Mouse (Mus musculus) midbrain, postnatal 0 days (tissue): ENCODE data around the gene Iqschfp. TPM values are rescaled to one million over a fixed set of nuclear protein-coding genes. Genes with fewer than 3 reads are reported as not detected.
A peak's percentile ranks its signal among the peaks of the same experiment; 100 is the strongest.

Source experiments
- ATAC-seq: fragments of 200-750 bp; cut with Nextera tagmentation; 2 replicates; pipeline ENCODE4 v1.8.0; 2017; ENCODE audit warnings: moderate number of reproducible peaks, mild to moderate bottlenecking, moderate TSS enrichment, moderate library complexity; ENCODE audit not compliant: low FRiP score
- DNase-seq: peaks from one replicate; pipeline ENCODE4 v3.0.0-alpha.2; 2015; ENCODE audit warnings: low spot score
- H3K27ac ChIP-seq: fragments of 300-500 bp; sonication (generic); 2 replicates; pipeline ENCODE4 v1.5.1; 2014; ENCODE audit warnings: low read depth, mild to moderate bottlenecking, low read length, mixed read lengths
- H3K27me3 ChIP-seq: fragments of 300-500 bp; sonication (generic); 2 replicates; pipeline ENCODE4 v1.6.1; 2014; ENCODE audit warnings: low read length, control low read depth, mixed read lengths; ENCODE audit not compliant: insufficient read depth
- H3K36me3 ChIP-seq: fragments of 300-500 bp; sonication (generic); 2 replicates; pipeline ENCODE4 v1.6.1; 2014; ENCODE audit warnings: low read length, control low read depth, mixed read lengths; ENCODE audit not compliant: insufficient read depth
- H3K4me1 ChIP-seq: fragments of 300-500 bp; sonication (generic); 2 replicates; pipeline ENCODE4 v1.6.1; 2014; ENCODE audit warnings: mild to moderate bottlenecking, control low read depth, antibody characterized with exemption, low read length, mixed read lengths; ENCODE audit not compliant: insufficient read depth
- H3K4me2 ChIP-seq: fragments of 300-500 bp; sonication (generic); 2 replicates; pipeline ENCODE4 v1.6.1; 2014; ENCODE audit warnings: low read depth, mild to moderate bottlenecking, low read length, mixed read lengths; ENCODE audit not compliant: poor library complexity, severe bottlenecking
- H3K4me3 ChIP-seq: fragments of 300-500 bp; sonication (generic); 2 replicates; pipeline ENCODE4 v1.5.1; 2014; ENCODE audit warnings: low read depth, mild to moderate bottlenecking, low read length, moderate library complexity
- H3K9ac ChIP-seq: fragments of 300-500 bp; sonication (generic); replicated peaks from 2 replicates; pipeline ENCODE4 v1.6.1; 2014; ENCODE audit warnings: mild to moderate bottlenecking, low read length, moderate library complexity, mixed read lengths; ENCODE audit not compliant: poor library complexity, severe bottlenecking
- H3K9me3 ChIP-seq: fragments of 300-500 bp; sonication (generic); 2 replicates; pipeline ENCODE4 v1.6.1; 2016; ENCODE audit warnings: low read length, control low read depth
- CTCF ChIP-seq: IDR thresholded peaks from 2 replicates; pipeline ENCODE4 v1.5.1; 2016; ENCODE audit warnings: antibody characterized with exemption, mild to moderate bottlenecking
- WGBS: fragments of 180-500 bp; shearing (Covaris S2); extraction: QIAGEN DNeasy Blood & Tissue Kit; methylation state at CpG from one replicate; pipeline ENCODE4 v1.1.7; 2014; 5-methylcytosine and 5-hydroxymethylcytosine counted together
- polyA plus RNA-seq: library from polyadenylated mRNA; unstranded; fragments of >200 nt; fragmentation: Nextera tagmentation; extraction: Ambion mirVana; gene quantifications from 2 replicates; pipeline ENCODE4 v1.2.1, GENCODE M21; 2015
- total RNA-seq: library from RNA; depleted of rRNA; stranded (reverse); fragments of >200 nt; gene quantifications from 2 replicates; pipeline ENCODE4 v1.2.3, GENCODE M21; 2014

Gene Iqschfp
- total and polyA plus RNA-seq, 2 experiments from 2014 or later = 4.5 to 5.7 TPM

DNA sequence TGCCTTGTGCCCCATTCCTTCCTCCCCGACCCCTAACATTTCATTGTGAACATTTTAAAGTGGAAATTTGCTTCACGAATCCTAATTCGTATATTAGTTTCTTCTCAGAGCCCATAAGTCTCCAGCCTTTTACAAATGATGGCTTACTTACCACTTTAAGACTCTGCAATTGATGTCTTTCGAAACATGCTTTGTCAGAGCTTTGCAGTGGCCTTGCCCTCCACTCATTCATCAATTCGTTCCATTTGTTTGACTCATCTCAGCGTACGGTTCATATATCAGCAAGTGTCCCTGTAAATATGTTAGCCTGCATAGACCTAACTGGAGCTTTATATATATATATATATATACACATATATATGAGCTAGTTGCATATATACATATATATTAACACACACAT, 675.5 kb downstream of the Iqschfp start:
- no peaks in the 10 kb centered on the region for H3K9me3 ChIP-seq
- WGBS = 87% methylated on average over 7 of the region's 7 CpGs

DNA sequence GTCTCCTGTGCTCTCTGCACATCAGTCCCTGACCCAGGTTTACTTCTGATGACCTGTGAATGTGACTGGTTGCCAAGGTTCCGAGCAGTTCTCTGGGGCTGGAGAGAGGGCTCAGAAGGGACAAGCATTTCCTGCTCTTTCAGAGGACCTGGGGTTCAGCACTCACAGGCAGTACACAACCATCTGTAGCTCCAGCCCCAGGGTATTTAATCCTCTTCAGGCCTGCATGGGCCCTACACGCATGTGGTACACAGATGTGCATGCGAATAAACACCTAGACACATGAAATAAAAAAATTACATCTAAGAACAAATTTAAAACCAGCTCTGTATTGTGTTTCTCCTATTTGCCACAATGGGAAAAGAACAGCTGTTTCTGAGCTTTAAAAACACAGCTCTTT, 676.1 kb downstream of the Iqschfp start:
- Histone ChIP-seq H3K4me1 (no peaks in the 10 kb centered on the region), H3K4me2 (no peak overlapping the region), H3K9ac (no peak overlapping the region), H3K4me3 (no peak overlapping the region), H3K27me3 (no peaks in the 10 kb centered on the region), H3K9me3 (no peaks in the 10 kb centered on the region), H3K27ac (no peak overlapping the region), H3K36me3 (no peaks in the 10 kb centered on the region)
- DNase-seq (no peak), ATAC-seq (no peak)
- TF ChIP-seq CTCF = no peak
- 80% methylated on average over 3 of the region's 3 CpGs for WGBS

More for the DNA sequence above, 675.5 kb downstream of the Iqschfp start:
- DNase-seq = no peak
- TF ChIP-seq CTCF = no peak
- Histone ChIP-seq H3K4me1 (no peaks in the 10 kb centered on the region), H3K9ac (no peak overlapping the region), H3K36me3 (no peaks in the 10 kb centered on the region), H3K27me3 (no peaks in the 10 kb centered on the region), H3K4me3 (no peak overlapping the region), H3K27ac (no peak overlapping the region), H3K4me2 (no peak overlapping the region)
- ATAC-seq = no peak

DNA sequence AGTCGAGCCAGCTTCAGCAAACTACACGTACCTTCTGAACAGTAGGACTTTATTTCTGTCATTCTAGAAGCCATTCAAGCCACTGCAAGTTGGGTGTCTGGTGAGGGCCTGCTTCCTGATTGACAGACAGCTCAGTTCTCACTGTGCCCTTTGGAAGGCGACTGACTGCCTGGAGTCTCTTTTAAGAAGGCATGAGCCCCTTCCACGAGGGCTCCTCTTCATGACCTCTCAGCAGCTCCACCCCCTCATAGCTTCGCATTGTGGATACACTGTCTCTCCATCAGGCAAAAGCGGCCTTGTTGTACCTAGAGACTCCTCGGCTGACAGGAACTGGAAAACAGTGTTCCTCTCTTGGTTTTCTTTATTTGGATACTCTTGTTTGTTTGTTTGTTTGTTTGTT, 676.7 kb downstream of the Iqschfp start:
- 61% methylated on average over 7 of the region's 7 CpGs for WGBS
- H3K27ac ChIP-seq = no peak overlapping the region

DNA sequence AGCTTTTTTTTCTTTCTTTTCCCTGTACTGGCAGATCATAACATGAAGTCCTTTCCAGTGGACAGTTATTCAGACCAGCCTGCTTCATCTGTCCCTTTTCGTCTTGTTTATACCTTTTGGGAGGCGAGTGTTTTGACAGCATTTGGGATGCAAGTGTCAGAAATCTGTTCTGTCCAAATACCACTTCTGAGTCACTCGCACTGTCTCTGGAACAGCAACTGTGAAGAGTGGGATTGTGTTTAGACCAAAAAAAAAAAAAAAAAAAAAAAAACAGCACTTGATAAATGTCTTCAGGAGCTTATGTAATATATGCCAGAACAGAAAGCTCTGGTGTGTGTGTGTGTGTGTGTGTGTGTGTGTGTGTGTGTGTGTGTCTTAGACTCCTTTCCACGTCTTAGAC, 678.3 kb downstream of the Iqschfp start:
- WGBS = 91% methylated on average over 4 of the region's 4 CpGs
- Histone ChIP-seq H3K4me2 (no peak overlapping the region), H3K4me3 (no peak overlapping the region), H3K36me3 (no peaks in the 10 kb centered on the region), H3K4me1 (peaks cover 5% of the 10 kb centered on the region; the same call in 1 of the 2 replicates), H3K9me3 (no peaks in the 10 kb centered on the region), H3K9ac (no peak overlapping the region), H3K27ac (no peak overlapping the region), H3K27me3 (no peaks in the 10 kb centered on the region)
- no peak for TF ChIP-seq CTCF
- DNase-seq = no peak
- no peak for ATAC-seq

More for the DNA sequence above, 676.7 kb downstream of the Iqschfp start:
- H3K36me3 ChIP-seq = no peaks in the 10 kb centered on the region
- no peaks in the 10 kb centered on the region for H3K4me1 ChIP-seq
- ATAC-seq = no peak
- H3K27me3 ChIP-seq = no peaks in the 10 kb centered on the region
- H3K4me2 ChIP-seq = no peak overlapping the region
- H3K4me3 ChIP-seq = no peak overlapping the region
- no peaks in the 10 kb centered on the region for H3K9me3 ChIP-seq
- no peak overlapping the region for H3K9ac ChIP-seq
- TF ChIP-seq CTCF = no peak
- DNase-seq = no peak

DNA sequence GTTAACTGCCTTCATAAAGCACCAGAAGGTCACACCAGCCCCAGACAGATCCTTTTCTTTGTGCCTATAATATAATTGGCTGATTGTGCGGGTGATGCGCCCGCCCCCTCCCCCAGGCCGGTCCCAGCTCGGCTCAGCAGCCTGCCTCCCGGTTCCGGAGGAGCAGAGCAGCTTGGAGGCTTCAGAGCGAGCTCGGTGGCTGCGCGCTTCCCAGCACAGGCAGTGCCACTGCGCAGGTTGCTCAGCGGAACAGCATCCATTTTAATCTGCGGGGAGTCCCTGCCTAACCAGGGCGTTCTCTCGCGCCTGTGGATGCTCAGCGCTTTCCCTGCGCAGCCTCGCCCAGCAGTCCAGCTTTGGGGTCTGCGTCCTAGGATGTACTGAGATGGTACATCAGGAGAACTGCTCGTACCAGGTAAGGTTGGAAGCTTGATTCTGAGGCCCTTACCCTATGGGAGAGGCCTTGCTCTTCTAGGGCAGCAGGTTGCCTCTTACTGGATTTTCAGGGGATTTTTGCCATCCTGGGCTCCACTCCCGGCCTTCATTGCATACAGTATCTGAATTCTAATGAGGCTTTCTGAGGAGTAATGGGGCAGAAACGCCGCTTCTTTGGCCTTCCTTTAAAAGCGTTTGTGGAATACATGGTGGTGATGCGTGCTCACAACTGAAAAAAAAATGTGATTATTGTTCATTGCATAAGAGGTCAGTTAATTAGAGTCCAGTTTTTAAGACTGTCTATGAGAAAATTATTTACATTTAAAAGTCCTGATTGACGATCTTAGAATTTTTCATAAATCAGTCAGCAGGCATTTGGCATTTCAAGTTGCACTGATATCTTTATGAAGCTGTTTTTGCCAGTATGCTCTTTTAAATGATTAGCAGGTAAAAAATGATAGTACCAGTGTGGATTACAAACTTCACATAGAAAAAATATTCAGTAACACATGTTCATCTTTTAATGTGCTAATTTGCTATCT, 680.5 kb downstream of the Iqschfp start:
- WGBS = 6% methylated on average over 28 of the region's 28 CpGs
- H3K36me3 ChIP-seq = no peaks in the 10 kb centered on the region
- H3K4me1 ChIP-seq = peaks cover 19% of the 10 kb centered on the region
- H3K9me3 ChIP-seq = no peaks in the 10 kb centered on the region
- ATAC-seq (peak; percentile 92), DNase-seq (peak; percentile 90)
- H3K27ac ChIP-seq = peak overlapping the region; percentile 98
- H3K9ac ChIP-seq = peak overlapping the region; percentile 89
- no peak for TF ChIP-seq CTCF
- H3K27me3 ChIP-seq = no peaks in the 10 kb centered on the region
- peak overlapping the region; percentile 54 for H3K4me2 ChIP-seq
- peak overlapping the region; percentile 57 for H3K4me3 ChIP-seq

DNA sequence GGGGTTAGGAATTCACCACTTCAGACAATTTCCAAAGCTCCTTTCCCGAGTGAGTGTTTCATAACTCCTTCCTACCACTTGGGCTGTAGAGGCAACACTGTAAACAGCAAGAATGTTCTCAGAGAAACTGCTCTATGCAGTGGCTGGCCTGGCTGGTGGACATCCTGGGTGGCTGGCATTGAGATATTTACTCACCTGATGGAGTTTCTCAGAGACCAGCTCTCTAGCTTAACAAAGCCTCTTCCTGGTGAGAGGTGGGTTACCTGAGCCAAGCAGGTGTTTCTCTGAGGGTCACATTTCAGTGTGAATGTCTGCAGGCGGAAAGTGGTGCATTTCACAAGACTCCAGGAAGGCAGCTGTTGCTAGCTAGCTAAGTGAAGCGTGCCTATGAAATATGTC, 681.2 kb downstream of the Iqschfp start:
- peak; percentile 19 for TF ChIP-seq CTCF
- 33% methylated on average over 3 of the region's 3 CpGs for WGBS
- H3K27me3 ChIP-seq = no peaks in the 10 kb centered on the region
- DNase-seq (no peak), ATAC-seq (0 out of 2 replicates have a peak, but pooled peaks have one; percentile 36)
- H3K9me3 ChIP-seq = no peaks in the 10 kb centered on the region
- H3K9ac ChIP-seq = peak overlapping the region; percentile 89
- H3K27ac ChIP-seq = peak overlapping the region; percentile 98
- H3K4me1 ChIP-seq = peaks cover 19% of the 10 kb centered on the region
- H3K4me2 ChIP-seq = peak overlapping the region; percentile 54
- peak overlapping the region; percentile 57 for H3K4me3 ChIP-seq
- no peaks in the 10 kb centered on the region for H3K36me3 ChIP-seq
